Mouse (Mus musculus) heart, postnatal 36 days (tissue): ENCODE data around the gene Galnt16. TPM values are rescaled to one million over a fixed set of nuclear protein-coding genes. Genes with fewer than 3 reads are reported as not detected.
A peak's percentile ranks its signal among the peaks of the same experiment; 100 is the strongest.

Experiments used
- DNase-seq, 2 experiments: peaks; one replicate each; pipeline ENCODE4 v3.0.0; 2021 to 2022
- intact Hi-C: fragments of 180-260 bp; cut with DNase I; formaldehyde crosslinking; loops from one replicate; pipeline ENCODE4 v1.15.1; 2025
- total RNA-seq, 2 experiments: library from RNA; stranded (reverse); gene quantifications; 2 replicates each; pipeline ENCODE4 v1.2.3; 2021

The Galnt16 gene
- total RNA-seq, 2 experiments from 2014 or later = 2.7 to 3.7 TPM

DNA sequence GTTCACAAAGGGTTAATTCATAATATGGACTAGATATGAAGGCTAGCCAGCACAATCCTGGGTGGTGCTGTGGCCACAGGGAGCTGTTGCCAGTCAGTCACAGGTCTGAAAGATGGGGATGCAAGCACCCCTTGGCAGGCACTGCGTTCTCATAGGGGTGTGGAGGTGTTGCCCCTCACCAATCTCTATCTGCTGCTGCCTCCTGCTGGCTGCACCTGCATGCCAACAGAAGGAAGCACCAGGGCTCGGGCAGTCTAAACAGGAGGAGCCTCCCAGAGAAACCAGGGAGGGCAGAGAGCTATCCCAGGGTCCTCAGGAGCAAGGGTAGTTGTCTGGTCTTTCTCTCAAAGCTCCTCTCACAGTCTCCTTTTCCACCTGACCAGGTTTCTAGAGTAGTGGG is 66.9 kb downstream of the Galnt16 start:
- intact Hi-C loops = no loop called here
- DNase-seq = peak in 1 of 2 experiments; percentile 34

DNA sequence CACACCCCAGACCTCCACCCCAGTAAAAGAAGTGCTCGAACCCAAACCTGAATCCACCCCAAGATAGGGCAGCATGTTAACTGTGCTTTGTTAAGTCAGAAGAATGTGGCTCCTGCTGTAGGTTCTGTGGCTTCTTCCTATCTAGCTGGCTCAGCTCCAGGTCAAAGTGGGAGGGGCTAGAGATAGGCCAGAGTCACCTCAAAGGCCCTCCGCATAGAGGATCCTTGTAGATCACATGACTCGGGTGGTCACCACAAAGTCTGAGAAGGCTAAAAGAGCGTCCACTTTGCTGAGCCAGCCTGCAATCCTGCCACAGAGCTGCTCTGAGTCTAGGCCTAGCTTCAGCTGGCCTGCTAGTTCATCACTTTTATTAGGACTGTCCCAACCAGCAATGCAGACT is 76.1 kb downstream of the Galnt16 start:
- intact Hi-C loops = no loop called here
- DNase-seq = no peak

DNA sequence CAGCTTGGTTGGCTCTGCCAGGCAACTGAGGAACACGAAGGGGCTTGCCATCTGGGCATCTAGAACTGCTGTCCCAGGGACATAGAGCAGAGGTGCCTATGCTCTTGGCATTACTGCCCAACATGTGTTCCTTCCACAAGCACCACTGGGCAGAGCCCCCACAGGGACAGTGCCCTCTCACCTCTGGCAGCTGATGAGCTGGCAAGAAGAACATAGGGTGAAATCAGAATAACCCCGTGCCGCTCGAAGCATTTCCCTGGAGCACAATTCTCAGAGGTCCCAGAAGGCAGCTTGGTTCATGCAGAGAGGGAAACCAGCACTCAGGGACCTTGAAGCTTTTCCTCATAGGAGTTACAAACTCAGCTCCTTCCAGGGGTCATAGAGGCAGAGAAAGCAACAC is 76.7 kb downstream of the Galnt16 start:
- no peak for DNase-seq
- intact Hi-C loops = no loop called here

DNA sequence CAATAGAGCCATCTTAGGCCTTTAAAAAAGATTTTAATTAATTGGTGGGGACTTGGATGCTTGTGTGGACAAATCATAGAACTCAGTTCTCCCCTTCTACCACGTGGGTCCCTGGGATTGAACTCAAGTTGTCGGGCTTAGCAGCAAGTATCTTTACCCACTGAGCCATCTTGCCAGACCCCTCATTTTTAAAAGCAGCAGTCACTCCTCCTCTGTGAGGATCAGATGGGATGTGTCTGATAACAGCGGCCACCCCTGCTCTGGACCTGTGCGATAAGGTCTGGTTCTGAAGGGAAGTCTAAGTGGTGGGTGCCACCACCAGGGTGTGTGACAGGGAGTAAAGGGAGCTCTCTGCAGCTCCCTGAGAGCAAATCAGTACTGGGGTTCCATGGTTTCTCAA is 77.5 kb downstream of the Galnt16 start:
- DNase-seq = no peak
- intact Hi-C loops = no loop called here

DNA sequence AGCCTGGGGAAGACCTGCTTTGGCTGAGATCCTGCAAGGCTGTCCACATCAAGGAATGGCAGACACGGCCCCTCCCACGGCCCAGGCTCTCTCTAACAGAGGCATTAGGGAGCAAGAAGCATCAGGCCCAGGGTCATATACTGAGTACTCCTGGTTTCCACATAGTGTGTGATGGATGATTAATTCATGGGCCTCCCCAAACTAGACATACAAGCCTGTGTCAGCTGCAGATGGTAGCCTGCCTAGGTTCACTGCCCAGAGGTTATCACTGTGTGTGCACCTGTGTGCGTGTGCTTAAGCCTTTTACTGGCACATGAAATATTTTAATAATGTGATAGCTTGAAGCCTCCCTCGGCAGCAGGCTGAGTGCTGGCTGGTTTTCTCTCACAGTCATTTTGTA is 77.9 kb downstream of the Galnt16 start:
- no peak for DNase-seq
- intact Hi-C loops = no loop called here

DNA sequence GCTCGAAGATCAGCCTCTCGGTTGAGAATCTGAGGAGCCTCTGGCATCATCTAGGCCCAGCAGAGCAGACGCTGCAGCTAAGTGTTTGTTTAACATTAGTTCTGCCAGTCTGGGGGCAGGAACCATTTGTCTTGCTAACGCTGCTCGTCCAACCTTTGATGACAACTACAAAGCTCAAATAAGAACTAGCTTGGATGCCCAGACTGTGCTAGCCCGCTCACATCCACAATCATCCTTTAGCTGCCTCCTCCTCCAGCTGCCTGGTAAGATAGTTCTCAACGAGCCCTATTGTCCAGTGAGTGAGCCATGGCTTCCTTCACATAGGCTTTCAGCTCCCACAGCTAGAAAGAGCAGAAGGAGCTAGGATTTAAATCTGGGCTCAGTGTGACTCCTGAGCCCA is 80.2 kb downstream of the Galnt16 start:
- intact Hi-C loops = no loop called here
- DNase-seq = no peak

DNA sequence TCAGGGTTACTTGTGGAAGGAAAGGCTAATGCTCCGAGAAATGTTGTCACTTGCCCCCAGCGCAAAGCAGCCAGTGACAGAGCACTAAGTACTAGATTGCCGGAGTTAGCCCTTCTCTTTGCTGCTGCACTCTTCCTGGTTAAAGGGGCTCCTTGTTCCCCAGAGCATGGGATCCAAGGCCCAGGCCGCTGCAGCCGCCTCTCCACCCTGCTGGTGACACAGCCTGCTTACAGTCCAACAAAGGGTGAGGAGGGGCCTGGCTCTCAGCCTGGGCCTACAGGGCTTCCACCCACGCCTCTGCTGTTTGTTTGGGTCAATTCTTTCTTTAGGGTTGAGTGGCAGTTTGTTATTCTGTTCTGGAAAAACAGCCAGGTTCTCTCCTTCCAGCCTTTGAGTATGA is 80.7 kb downstream of the Galnt16 start:
- peak; percentile 43 to 68 for DNase-seq
- intact Hi-C loops = no loop called here

DNA sequence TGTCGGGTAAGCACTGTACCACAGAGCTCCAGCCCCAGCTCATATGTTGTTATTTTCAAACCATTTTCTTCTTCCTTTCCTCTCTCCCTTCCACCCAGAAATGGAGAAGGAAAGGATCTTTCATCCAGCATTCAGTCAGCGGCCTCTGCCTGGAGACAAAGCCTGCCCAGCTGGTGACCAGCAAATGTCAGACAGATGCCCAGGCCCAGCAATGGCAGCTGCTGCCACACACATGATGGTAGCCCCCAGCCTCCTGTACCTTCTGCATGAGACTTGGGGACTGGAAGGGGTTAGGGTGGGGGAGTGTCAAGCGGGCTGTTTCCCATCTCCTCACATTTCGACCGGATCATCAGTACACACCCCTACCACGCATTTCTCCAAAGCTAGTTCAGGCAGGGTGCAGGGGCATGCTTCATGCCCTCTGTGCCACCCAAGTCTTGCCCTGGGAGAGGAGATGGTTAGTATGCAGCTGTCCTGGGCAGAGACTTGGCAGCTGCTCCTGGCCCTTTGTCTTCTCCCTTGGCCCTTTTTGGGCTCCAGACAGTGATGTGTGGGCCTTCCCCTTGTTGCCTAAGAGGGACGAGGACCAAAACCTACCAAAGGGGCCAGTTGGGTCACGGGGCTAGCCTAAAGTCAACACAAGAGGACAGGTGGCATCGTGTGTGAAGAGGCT is 83.7 kb downstream of the Galnt16 start:
- no peak for DNase-seq
- intact Hi-C loops = no loop called here

DNA sequence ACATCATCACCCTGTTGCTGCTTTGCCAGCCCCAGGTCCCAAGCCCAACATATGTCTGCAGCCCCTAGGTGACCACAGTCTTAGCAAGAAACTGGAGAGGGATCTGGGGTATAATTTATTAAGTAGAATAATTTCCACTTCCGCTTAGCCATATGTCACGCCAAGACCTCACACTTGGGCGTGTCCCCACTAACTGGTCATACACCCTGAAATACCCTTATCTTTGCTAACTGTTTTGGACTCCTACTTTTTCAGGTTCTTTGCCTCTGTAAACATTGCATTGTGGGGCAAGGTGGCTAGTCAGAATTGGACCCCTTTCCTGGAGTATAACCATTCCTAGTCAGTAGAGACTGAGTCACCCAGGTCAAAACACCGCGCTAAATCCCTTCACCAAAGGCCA is 84.4 kb downstream of the Galnt16 start:
- no peak for DNase-seq
- intact Hi-C loops = no loop called here

DNA sequence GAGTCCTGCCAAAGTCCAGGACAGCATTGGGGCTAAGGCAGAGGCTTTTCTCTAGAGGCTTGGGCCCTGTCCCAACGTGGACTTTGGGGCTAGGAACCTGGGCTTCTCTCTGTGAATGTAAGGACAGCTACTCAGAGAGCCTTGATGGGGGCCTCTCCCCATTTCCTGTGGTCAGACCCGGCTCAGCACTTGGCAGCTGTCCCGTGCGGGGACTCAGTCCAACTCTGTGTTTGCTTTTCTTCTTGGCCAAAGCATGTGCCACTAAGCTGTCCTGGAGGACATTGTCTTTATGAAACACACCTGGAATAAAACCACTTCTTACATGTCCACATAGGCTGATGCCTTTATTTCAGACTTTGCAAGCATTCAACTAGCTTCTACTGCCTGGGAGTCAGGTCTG is 85.5 kb downstream of the Galnt16 start:
- DNase-seq = peak; percentile 42 to 52
- intact Hi-C loops = no loop called here

DNA sequence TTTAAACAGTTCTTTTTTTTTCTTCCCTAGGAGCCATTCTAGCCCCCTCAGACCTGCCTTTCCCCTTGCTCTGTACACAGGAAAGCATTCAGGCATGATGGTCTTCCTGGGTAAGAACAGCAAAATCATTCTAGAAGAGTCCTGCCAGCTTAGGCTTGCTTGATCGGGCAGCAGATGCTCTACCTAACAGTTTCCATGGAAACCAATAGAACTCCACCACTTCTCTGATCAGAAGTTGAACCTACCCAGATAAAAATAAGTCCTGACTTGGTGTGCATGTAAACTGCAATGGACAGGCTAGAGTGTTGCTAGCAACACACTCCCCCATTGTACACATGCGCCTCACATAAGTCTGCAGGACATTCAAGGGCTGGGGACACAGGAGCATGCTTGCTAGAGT is 86.1 kb downstream of the Galnt16 start:
- DNase-seq = no peak
- intact Hi-C loops = no loop called here

DNA sequence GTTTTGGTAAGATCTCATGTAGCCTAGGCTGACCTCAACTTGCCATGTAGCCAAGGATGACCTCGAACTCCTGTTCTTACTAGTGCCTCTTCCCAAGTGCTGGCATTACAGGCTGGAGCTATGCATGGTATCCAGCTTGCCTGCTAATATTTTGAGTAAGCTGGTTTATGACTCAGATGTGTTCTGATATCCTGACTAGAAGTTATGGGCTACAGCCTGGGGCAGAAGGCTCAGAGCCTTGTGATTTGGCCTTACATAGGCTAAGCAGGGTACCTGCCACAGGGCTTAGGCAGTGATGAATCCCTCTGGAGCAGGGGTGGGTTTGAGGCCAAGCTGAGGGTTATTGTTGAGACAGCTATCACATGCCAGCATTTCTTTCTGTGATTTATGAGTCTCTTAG is 90.5 kb downstream of the Galnt16 start:
- no peak for DNase-seq
- intact Hi-C loops = no loop called here

DNA sequence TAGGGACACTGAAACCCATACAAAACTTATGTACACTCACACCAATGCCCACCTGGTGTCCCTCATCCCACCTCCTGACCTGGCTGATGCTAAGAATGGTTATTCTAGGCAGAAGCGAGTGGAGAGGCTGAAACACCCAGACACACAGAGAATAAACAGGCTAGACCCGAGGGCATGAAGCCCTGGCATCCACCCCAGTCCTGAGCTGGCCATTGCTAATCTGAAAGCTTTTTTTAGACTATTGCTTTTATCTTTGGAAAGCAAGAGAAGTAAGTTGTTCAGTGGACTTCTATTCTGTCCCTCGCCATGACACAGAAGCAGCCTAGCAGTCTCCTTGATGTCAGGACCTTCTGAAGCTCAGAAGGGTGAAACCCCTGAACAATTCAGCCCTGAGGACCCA is 91.9 kb downstream of the Galnt16 start:
- intact Hi-C loops = no loop called here
- peak; percentile 18 to 32 for DNase-seq

DNA sequence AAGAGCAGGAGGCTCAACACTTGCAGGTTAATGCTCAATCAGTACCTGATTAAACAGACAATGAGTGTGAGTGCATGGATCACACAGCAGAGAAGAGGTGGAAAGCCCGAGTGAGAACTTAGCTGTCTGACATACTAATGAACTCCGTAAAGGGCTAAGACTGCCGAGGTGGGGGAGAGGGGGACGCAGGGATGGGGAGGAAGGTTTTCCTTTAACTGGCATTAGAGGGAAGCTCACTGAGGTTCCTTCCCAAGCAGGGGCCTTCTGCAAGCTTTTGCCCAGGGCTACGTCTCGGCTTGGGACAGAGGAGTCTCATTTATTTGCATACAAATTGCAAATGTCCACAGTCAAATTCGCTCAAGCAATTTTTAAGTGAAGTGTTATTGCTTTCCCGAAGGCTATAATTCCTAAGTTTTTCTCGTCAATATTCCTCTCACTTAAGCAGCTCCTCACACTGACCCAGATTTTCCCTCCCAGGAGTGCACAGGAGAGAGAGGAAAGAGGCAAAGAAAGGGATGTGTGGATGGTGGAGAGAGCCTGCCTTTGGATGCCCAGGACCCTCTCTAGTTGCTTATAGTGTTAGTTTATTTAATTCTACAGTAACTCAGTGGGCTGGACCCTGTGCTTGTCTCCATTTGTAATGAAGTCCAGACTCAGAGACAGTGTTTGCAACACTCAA is 94.2 kb downstream of the Galnt16 start:
- intact Hi-C loops = no loop called here
- no peak for DNase-seq

DNA sequence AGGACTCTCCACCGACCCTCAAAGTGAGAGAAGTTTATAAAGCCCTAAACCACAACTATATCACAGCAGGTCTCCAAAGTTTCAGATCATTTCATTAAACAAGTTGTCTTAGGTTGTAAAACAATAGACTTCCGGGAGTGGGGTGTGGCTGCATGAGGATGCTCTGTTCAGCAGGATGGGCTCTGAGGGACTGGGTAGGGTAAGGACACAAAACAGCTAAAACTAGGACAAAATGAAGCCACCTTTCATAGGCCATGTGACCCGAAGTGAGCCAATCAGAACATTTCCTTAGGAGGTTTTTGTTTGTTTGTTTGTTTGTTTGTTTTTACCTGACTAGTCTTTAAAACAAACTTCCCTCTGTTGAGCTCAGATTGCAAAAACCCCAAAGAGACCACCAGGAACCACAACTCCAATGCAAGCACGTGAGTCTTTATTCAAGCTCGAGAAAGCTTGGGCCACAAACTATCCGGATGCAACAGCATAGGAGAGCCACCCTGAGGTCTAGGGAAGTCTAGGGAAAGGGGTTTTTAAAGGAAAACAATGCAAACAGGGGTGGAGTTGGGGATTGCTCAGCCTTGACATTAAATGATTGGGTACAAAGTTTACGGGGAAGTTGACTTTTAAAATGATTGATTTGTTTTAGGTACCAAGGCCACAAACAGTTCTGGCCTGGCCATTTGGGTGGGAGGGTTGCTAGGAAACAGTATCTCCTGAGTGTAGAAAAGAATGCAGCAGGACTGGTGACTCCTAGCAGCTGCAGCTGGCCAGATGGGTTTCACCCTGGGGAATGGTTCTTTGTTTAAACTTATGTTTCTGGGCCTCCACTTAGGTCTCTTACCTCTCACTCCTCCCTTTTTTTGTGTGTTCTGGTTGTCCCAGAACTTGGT is 97.5 kb downstream of the Galnt16 start:
- DNase-seq = no peak

DNA sequence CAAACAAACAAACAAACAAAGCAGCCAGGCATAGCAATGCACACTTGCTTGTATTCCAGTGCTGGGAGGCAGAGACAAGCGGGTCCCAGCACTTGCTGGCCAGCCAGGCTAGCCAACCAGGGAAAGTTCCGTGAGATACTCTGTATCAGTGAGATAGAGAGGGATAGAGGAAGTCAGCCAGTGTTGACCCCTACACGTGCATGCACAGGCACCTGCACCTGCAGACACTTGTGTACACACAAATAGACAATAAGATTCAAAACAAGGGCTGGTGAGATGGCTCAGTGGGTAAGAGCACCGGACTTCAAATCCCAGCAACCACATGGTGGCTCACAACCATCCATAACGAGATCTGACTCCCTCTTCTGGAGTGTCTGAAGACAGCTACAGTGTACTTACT is 102.4 kb downstream of the Galnt16 start:
- intact Hi-C loops = no loop called here
- no peak for DNase-seq

More for the DNA sequence above, 97.5 kb downstream of the Galnt16 start:
- intact Hi-C loops = no loop called here

DNA sequence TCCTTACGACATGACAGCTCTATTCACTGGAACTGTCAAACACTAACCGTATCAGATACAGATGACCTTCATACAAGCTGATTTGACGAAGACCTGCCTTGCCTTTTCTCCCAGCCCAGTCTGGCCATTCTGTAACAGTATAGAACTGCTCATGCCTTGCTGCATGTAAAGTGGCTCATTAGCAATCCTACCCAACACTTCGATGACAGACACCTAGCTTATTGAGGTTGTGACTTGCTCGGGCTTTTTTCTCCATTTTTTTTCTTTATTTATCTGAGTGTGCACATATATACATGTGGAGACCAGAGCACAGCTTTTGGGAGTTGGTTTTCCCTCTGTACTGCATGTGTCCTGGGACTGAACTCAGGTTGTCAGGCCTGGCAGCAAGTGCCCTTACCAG is 113.7 kb downstream of the Galnt16 start:
- intact Hi-C loops = no loop called here
- no peak for DNase-seq

DNA sequence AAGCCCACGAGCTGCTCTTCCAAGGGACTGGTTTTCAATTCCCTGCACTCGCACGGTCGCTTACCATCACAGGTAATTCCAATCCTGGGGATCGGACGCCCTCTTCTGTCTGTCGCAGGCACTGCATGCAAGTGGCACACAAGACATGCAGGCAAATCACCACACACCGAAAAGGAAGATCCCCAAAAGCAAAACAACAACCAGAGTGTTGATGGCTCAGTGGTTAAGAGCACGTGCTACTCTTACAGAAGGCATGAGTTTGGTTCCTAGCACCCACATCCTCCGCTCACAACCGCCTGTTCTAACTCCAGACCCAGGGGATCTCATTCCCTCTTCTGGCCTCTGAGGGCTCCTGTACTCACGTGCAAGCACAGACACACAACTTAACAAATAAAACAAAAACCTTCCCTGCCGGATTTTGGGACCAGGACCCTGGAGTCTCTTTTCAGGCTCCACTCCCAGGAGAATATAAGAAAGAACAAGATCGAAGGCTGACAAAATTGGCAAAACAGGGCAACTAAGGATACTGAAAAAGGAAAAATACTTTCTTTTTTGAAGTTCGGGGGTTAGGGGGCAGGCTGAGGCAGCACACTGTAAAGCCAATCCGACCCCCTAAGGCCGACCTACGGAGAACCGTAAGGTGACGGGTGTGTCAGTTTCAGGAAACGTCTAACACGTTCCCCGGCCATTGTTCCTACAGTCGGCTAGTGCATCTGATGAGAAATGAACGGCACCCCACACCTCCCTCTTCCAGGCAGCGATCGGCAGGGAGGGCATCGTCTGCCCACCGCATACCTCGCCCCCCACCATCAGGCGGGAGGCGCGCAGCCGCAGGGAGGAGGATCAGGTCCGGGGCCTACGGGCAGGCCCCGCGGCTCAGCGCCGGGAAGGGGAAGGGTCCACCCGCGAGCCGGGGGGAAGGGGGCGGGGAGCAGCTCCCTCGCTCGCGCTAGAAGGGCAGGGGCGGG is 124.9 kb downstream of the Galnt16 start:
- peak; percentile 26 to 50 for DNase-seq
- intact Hi-C loops = loop anchor here (10.0 kb wide), 3 partner anchors 302 to 1778 kb away; partner anchors contain the start of genes Atp6v1d, Eif2s1, Srsf5 and Vti1b

DNA sequence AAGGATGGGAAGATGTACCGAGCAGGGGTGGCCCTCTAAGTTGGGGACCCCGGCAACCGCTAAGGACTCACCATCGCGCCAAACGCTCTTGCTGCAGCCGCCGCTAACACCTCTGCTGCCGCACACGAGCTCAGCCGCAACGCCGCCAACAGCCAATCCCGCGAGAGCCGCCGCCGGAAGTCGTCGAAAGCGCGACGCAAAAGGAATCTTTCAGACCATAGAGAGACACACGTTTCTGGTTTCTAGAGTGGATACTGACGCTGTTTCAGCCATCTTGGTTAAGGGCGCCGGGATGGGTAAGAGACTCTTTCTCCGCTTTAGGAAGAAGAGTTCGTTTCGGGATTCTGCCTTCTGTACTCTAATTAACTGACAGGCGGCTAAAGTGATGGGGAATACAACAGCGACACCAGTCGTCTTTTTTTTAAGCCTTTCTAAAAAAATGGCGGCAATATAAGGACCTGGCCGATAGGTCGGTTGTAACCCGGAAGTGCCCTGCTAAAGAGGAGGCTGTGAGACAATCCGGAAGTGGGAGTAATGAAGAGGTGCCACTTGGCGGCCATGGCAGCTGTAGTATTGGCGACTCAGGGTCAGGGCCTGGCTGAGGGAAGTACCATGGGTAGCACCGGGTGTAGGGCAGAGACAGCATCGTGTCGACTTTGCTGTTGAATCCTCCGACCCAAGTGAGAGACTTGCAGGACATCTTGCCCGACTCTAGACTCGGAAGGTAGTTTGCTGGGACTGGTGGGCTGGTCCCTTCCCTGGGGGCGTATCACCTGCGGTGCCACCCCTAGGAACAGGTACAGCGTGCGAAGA is 125.8 kb downstream of the Galnt16 start, which contains the start of the genes Slc39a9 and Erh:
Gene Slc39a9 (plus strand): TSS at position 191 of the 813 bp plus-strand sequence.
Gene Erh (minus strand): TSS at position 649 of the 813 bp plus-strand sequence.
- peak; percentile 94 to 95 for DNase-seq
- intact Hi-C loops = loop anchor here (10.0 kb wide), 3 partner anchors 301 to 1779 kb away; partner anchors contain the start of genes Atp6v1d, Eif2s1, Srsf5 and Vti1b
